Mouse (Mus musculus) liver, embryonic 12.5 days (tissue): ENCODE results near the gene Map2k1. TPM values are rescaled to one million over a fixed set of nuclear protein-coding genes. Genes with fewer than 3 reads are reported as not detected.
"Not testable (repeated sequence)": the region's sequence is repeated elsewhere in the genome, so short reads cannot be mapped to it uniquely, and the experiment has no call there.

ENCODE experiments used
- ATAC-seq: fragments of 200-750 bp; cut with Nextera tagmentation; 2 replicates; pipeline ENCODE4 v1.8.0; 2017; ENCODE audit warnings: moderate number of reproducible peaks, mild to moderate bottlenecking, moderate library complexity
- H3K27ac ChIP-seq: fragments of 300-500 bp; sonication (generic); 2 replicates; pipeline ENCODE4 v1.5.1; 2016; ENCODE audit warnings: mild to moderate bottlenecking
- H3K27me3 ChIP-seq: fragments of 300-500 bp; sonication (generic); replicated peaks from 2 replicates; pipeline ENCODE4 v1.6.1; 2016; ENCODE audit warnings: mild to moderate bottlenecking, moderate library complexity
- H3K36me3 ChIP-seq: fragments of 300-500 bp; sonication (generic); 2 replicates; pipeline ENCODE4 v1.6.1; 2016; ENCODE audit warnings: mild to moderate bottlenecking, moderate library complexity
- H3K4me1 ChIP-seq: fragments of 300-500 bp; sonication (generic); 2 replicates; pipeline ENCODE4 v1.6.1; 2016
- H3K4me2 ChIP-seq: fragments of 300-500 bp; sonication (generic); 2 replicates; pipeline ENCODE4 v1.6.1; 2016; ENCODE audit warnings: mild to moderate bottlenecking, moderate library complexity
- H3K4me3 ChIP-seq: fragments of 300-500 bp; sonication (generic); 2 replicates; pipeline ENCODE4 v1.5.1; 2016; ENCODE audit warnings: mild to moderate bottlenecking, moderate library complexity
- H3K9ac ChIP-seq: fragments of 300-500 bp; sonication (generic); 2 replicates; pipeline ENCODE4 v1.6.1; 2016; ENCODE audit warnings: mild to moderate bottlenecking, moderate library complexity
- H3K9me3 ChIP-seq: fragments of 300-500 bp; sonication (generic); replicated peaks from 2 replicates; pipeline ENCODE4 v1.6.1; 2016; ENCODE audit warnings: mild to moderate bottlenecking, moderate library complexity
- WGBS: fragments of 180-500 bp; shearing (Covaris S2); methylation state at CpG from one replicate; pipeline ENCODE4 v1.1.7; 2016; ENCODE audit not compliant: insufficient replicate concordance; 5-methylcytosine and 5-hydroxymethylcytosine counted together
- polyA plus RNA-seq: library from polyadenylated mRNA; unstranded; fragments of >200 nt; fragmentation: Nextera tagmentation; extraction: Ambion mirVana; gene quantifications from 2 replicates; pipeline ENCODE4 v1.2.1, GENCODE M21; 2016

Gene Map2k1
- polyA plus RNA-seq, 1 experiment from 2014 or later, result 43.8 TPM

GRCm38 (mm10) chr9:64271249-64271648 lies 17.8 kb upstream of the Map2k1 start:
- Histone ChIP-seq H3K4me2 (no peak overlapping the region), H3K4me1 (peaks cover 7% of the 10 kb centered on the region), H3K27ac (no peak overlapping the region), H3K27me3 (no peaks in the 10 kb centered on the region), H3K9me3 (no peaks in the 10 kb centered on the region), H3K36me3 (no peaks in the 10 kb centered on the region), H3K4me3 (no peak overlapping the region), H3K9ac (no peak overlapping the region)
- no peak for ATAC-seq
- 55% methylated on average over 3 of the region's 3 CpGs for WGBS

- H3K4me2 ChIP-seq, H3K27me3 ChIP-seq, ATAC-seq, H3K9ac ChIP-seq, H3K4me1 ChIP-seq, H3K4me3 ChIP-seq, H3K27ac ChIP-seq, H3K9me3 ChIP-seq, H3K36me3 ChIP-seq: not testable (repeated sequence)
- whole genome bisulfite sequencing, result 86% methylated on average over 8 of the region's 8 CpGs
Measured at GRCm38 (mm10) chr9:64268836-64269235, 15.4 kb upstream of the Map2k1 start.

- no peak overlapping the region for H3K9ac ChIP-seq
- no peak overlapping the region for H3K4me2 ChIP-seq
- H3K36me3 ChIP-seq, result no peaks in the 10 kb centered on the region
- no peaks in the 10 kb centered on the region for H3K27me3 ChIP-seq
- peaks cover 7% of the 10 kb centered on the region for H3K4me1 ChIP-seq
- H3K9me3 ChIP-seq, result no peaks in the 10 kb centered on the region
- WGBS, result 56% methylated on average over 10 of the region's 10 CpGs
- ATAC-seq, result no peak
- no peak overlapping the region for H3K4me3 ChIP-seq
- H3K27ac ChIP-seq, result no peak overlapping the region
Measured at GRCm38 (mm10) chr9:64268196-64268595, 14.8 kb upstream of the Map2k1 start.

GRCm38 (mm10) chr9:64267231-64267630 lies 13.8 kb upstream of the Map2k1 start:
- Histone ChIP-seq H3K4me2 (no peak overlapping the region), H3K9me3 (no peaks in the 10 kb centered on the region), H3K9ac (no peak overlapping the region), H3K27me3 (no peaks in the 10 kb centered on the region), H3K4me1 (peaks cover 4% of the 10 kb centered on the region), H3K4me3 (no peak overlapping the region), H3K36me3 (no peaks in the 10 kb centered on the region), H3K27ac (no peak overlapping the region)
- no peak for ATAC-seq
- 69% methylated on average over 1 of the region's 1 CpGs for WGBS

GRCm38 (mm10) chr9:64264813-64265212 lies 11.4 kb upstream of the Map2k1 start:
- H3K9me3 ChIP-seq, result no peaks in the 10 kb centered on the region
- no peaks in the 10 kb centered on the region for H3K4me1 ChIP-seq
- no peaks in the 10 kb centered on the region for H3K27me3 ChIP-seq
- no peak overlapping the region for H3K9ac ChIP-seq
- H3K36me3 ChIP-seq, result no peaks in the 10 kb centered on the region
- no peak overlapping the region for H3K27ac ChIP-seq
- ATAC-seq, result no peak
- WGBS, result 35% methylated on average over 1 of the region's 1 CpGs
- no peak overlapping the region for H3K4me2 ChIP-seq
- no peak overlapping the region for H3K4me3 ChIP-seq

GRCm38 (mm10) chr9:64261023-64261422 lies 7.6 kb upstream of the Map2k1 start:
- WGBS, result 75% methylated on average over 4 of the region's 4 CpGs
- H3K27ac ChIP-seq, result no peak overlapping the region
- no peaks in the 10 kb centered on the region for H3K9me3 ChIP-seq
- H3K4me3 ChIP-seq, result no peak overlapping the region
- H3K27me3 ChIP-seq, result no peaks in the 10 kb centered on the region
- no peak overlapping the region for H3K9ac ChIP-seq
- no peaks in the 10 kb centered on the region for H3K36me3 ChIP-seq
- no peak overlapping the region for H3K4me2 ChIP-seq
- ATAC-seq, result no peak
- peaks cover 5% of the 10 kb centered on the region; the same call in 1 of the 2 replicates for H3K4me1 ChIP-seq

GRCm38 (mm10) chr9:64259906-64260305 lies 6.5 kb upstream of the Map2k1 start:
- 83% methylated on average over 5 of the region's 5 CpGs for WGBS
- no peak for ATAC-seq
- H3K9me3 ChIP-seq, result no peaks in the 10 kb centered on the region

GRCm38 (mm10) chr9:64256204-64256603 lies 2.8 kb upstream of the Map2k1 start:
- Histone ChIP-seq H3K27ac (no peak overlapping the region), H3K27me3 (no peaks in the 10 kb centered on the region), H3K4me1 (peaks cover 26% of the 10 kb centered on the region), H3K9ac (no peak overlapping the region), H3K4me2 (no peak overlapping the region), H3K9me3 (no peaks in the 10 kb centered on the region), H3K36me3 (no peaks in the 10 kb centered on the region; the same call in 1 of the 2 replicates), H3K4me3 (no peak overlapping the region)
- 77% methylated on average over 3 of the region's 3 CpGs for WGBS
- no peak for ATAC-seq

More at GRCm38 (mm10) chr9:64259906-64260305, 6.5 kb upstream of the Map2k1 start:
- peaks cover 5% of the 10 kb centered on the region; the same call in 1 of the 2 replicates for H3K4me1 ChIP-seq
- H3K4me3 ChIP-seq, result no peak overlapping the region
- no peaks in the 10 kb centered on the region for H3K27me3 ChIP-seq
- H3K4me2 ChIP-seq, result no peak overlapping the region
- H3K27ac ChIP-seq, result no peak overlapping the region
- H3K9ac ChIP-seq, result no peak overlapping the region
- H3K36me3 ChIP-seq, result no peaks in the 10 kb centered on the region

- H3K4me3 ChIP-seq, result no peak overlapping the region
- no peak for ATAC-seq
- WGBS, result 51% methylated on average over 3 of the region's 3 CpGs
- H3K4me1 ChIP-seq, result peaks cover 32% of the 10 kb centered on the region
- no peaks in the 10 kb centered on the region for H3K27me3 ChIP-seq
- no peaks in the 10 kb centered on the region for H3K9me3 ChIP-seq
- H3K27ac ChIP-seq, result no peak overlapping the region
- H3K4me2 ChIP-seq, result no peak overlapping the region
- H3K36me3 ChIP-seq, result peaks cover 3% of the 10 kb centered on the region; the same call in 1 of the 2 replicates
- H3K9ac ChIP-seq, result no peak overlapping the region
Measured at GRCm38 (mm10) chr9:64255422-64255821, 2.0 kb upstream of the Map2k1 start.

GRCm38 (mm10) chr9:64252591-64253020 lies 825 bp downstream of the Map2k1 start:
- WGBS, result 2% methylated on average over 16 of the region's 16 CpGs
- H3K4me2 ChIP-seq, result peak overlapping the region; percentile 88
- peak overlapping the region; percentile 84 for H3K9ac ChIP-seq
- peaks cover 10% of the 10 kb centered on the region for H3K36me3 ChIP-seq
- H3K27ac ChIP-seq, result peak overlapping the region; percentile 90
- peaks cover 38% of the 10 kb centered on the region for H3K4me1 ChIP-seq
- no peaks in the 10 kb centered on the region for H3K27me3 ChIP-seq
- no peaks in the 10 kb centered on the region for H3K9me3 ChIP-seq
- H3K4me3 ChIP-seq, result peak overlapping the region; percentile 92
- ATAC-seq, result no peak

- Histone ChIP-seq H3K9me3 (no peaks in the 10 kb centered on the region), H3K27me3 (no peaks in the 10 kb centered on the region)
- ATAC-seq, result no peak
Measured at GRCm38 (mm10) chr9:64250111-64250730, 3.2 kb downstream of the Map2k1 start.

GRCm38 (mm10) chr9:64249371-64249770 lies 4.1 kb downstream of the Map2k1 start:
- Histone ChIP-seq H3K4me1 (peaks cover 41% of the 10 kb centered on the region), H3K9me3 (no peaks in the 10 kb centered on the region), H3K4me2 (no peak overlapping the region; the same call in 1 of the 2 replicates), H3K36me3 (peaks cover 10% of the 10 kb centered on the region), H3K4me3 (no peak overlapping the region), H3K27ac (no peak overlapping the region), H3K27me3 (no peaks in the 10 kb centered on the region), H3K9ac (no peak overlapping the region)
- WGBS, result 56% methylated on average over 1 of the region's 1 CpGs
- no peak for ATAC-seq

More at GRCm38 (mm10) chr9:64250111-64250730, 3.2 kb downstream of the Map2k1 start:
- Histone ChIP-seq H3K4me3 (no peak overlapping the region), H3K9ac (no peak overlapping the region), H3K4me2 (no peak overlapping the region), H3K27ac (peak overlapping the region; percentile 11; the same call in 1 of the 2 replicates), H3K4me1 (peaks cover 41% of the 10 kb centered on the region), H3K36me3 (peaks cover 10% of the 10 kb centered on the region)
